Mouse (Mus musculus): ENCODE measurements around the gene Dmpk. TPM values are rescaled to one million over a fixed set of nuclear protein-coding genes. Genes with fewer than 3 reads are reported as not detected.

The Dmpk gene
- polyA plus RNA-seq (2014; fragmentation: Nextera tagmentation; extraction: Ambion mirVana): 9.4 and 10.2 TPM in 2 replicates

- Histone ChIP-seq H3K9me3 (ENCODE audit: control insufficient read depth, low read length) (no peaks in the 10 kb centered on the region), H3K4me2 (ENCODE audit: low read depth) (no peak within 1 kb of the TSS), H3K4me1 (ENCODE audit: control insufficient read depth, insufficient read depth, low read length) (peaks cover 11% of the 10 kb centered on the region), H3K4me3 (ENCODE audit: low read depth, low read length) (no peak within 1 kb of the TSS), H3K27me3 (ENCODE audit: control insufficient read depth, insufficient read depth, low read length) (no peaks in the 10 kb centered on the region), H3K27ac (ENCODE audit: low read depth, low read length) (no peak within 1 kb of the TSS), H3K36me3 (ENCODE audit: control insufficient read depth, insufficient read depth, low read length) (peaks cover 24% of the 10 kb centered on the region), H3K9ac (ENCODE audit: low read length) (no peak within 1 kb of the TSS)
- WGBS: 61% methylated on average over 10 of the region's 10 CpGs
- ATAC-seq (ENCODE audit: insufficient read depth, low FRiP score, low TSS enrichment) (no peak), DNase-seq (ENCODE audit: low spot score) (no peak)
Measured at GRCm38 (mm10) chr7:19083701-19084100, at the start of gene Dmpk. Dmpk (plus strand) TSS chr7:19083849.

- no peak overlapping the region for H3K4me2 ChIP-seq (ENCODE audit: low read depth)
- H3K4me1 ChIP-seq (ENCODE audit: control insufficient read depth, insufficient read depth, low read length): no peaks in the 10 kb centered on the region
- H3K27me3 ChIP-seq (ENCODE audit: control insufficient read depth, insufficient read depth, low read length): no peaks in the 10 kb centered on the region
- H3K4me3 ChIP-seq (ENCODE audit: low read depth, low read length): no peak overlapping the region
- no peak overlapping the region for H3K27ac ChIP-seq (ENCODE audit: low read depth, low read length)
- no peak for ATAC-seq (ENCODE audit: insufficient read depth, low FRiP score, low TSS enrichment)
- peaks cover 57% of the 10 kb centered on the region for H3K36me3 ChIP-seq (ENCODE audit: control insufficient read depth, insufficient read depth, low read length)
- H3K9ac ChIP-seq (ENCODE audit: low read length): no peak overlapping the region
- no peaks in the 10 kb centered on the region for H3K9me3 ChIP-seq (ENCODE audit: control insufficient read depth, low read length)
- WGBS: 97% methylated on average over 6 of the region's 6 CpGs
- DNase-seq (ENCODE audit: low spot score): no peak
Measured at GRCm38 (mm10) chr7:19044616-19045015, 39.0 kb upstream of the Dmpk start.

GRCm38 (mm10) chr7:19046286-19047069, 37.2 kb upstream of the Dmpk start:
- no peak overlapping the region for H3K4me2 ChIP-seq (ENCODE audit: low read depth)
- H3K36me3 ChIP-seq (ENCODE audit: control insufficient read depth, insufficient read depth, low read length): peaks cover 52% of the 10 kb centered on the region
- ATAC-seq (ENCODE audit: insufficient read depth, low FRiP score, low TSS enrichment) (no peak), DNase-seq (ENCODE audit: low spot score) (no peak)
- no peak overlapping the region for H3K9ac ChIP-seq (ENCODE audit: low read length)
- no peaks in the 10 kb centered on the region for H3K27me3 ChIP-seq (ENCODE audit: control insufficient read depth, insufficient read depth, low read length)
- no peak overlapping the region for H3K4me3 ChIP-seq (ENCODE audit: low read depth, low read length)
- WGBS: 88% methylated on average over 10 of the region's 11 CpGs
- H3K4me1 ChIP-seq (ENCODE audit: control insufficient read depth, insufficient read depth, low read length): no peaks in the 10 kb centered on the region
- no peaks in the 10 kb centered on the region for H3K9me3 ChIP-seq (ENCODE audit: control insufficient read depth, low read length)
- no peak overlapping the region for H3K27ac ChIP-seq (ENCODE audit: low read depth, low read length)

- ATAC-seq (ENCODE audit: insufficient read depth, low FRiP score, low TSS enrichment) (no peak), DNase-seq (ENCODE audit: low spot score) (no peak)
- Histone ChIP-seq H3K9me3 (ENCODE audit: control insufficient read depth, low read length) (no peaks in the 10 kb centered on the region), H3K4me1 (ENCODE audit: control insufficient read depth, insufficient read depth, low read length) (no peaks in the 10 kb centered on the region), H3K36me3 (ENCODE audit: control insufficient read depth, insufficient read depth, low read length) (peaks cover 40% of the 10 kb centered on the region), H3K27me3 (ENCODE audit: control insufficient read depth, insufficient read depth, low read length) (no peaks in the 10 kb centered on the region), H3K27ac (ENCODE audit: low read depth, low read length) (no peak overlapping the region), H3K9ac (ENCODE audit: low read length) (no peak overlapping the region), H3K4me2 (ENCODE audit: low read depth) (no peak overlapping the region), H3K4me3 (ENCODE audit: low read depth, low read length) (no peak overlapping the region)
- 92% methylated on average over 14 of the region's 14 CpGs for WGBS
Measured at GRCm38 (mm10) chr7:19048006-19048527, 35.6 kb upstream of the Dmpk start.

GRCm38 (mm10) chr7:19049252-19049651, 34.4 kb upstream of the Dmpk start:
- no peaks in the 10 kb centered on the region for H3K27me3 ChIP-seq (ENCODE audit: control insufficient read depth, insufficient read depth, low read length)
- DNase-seq (ENCODE audit: low spot score): no peak

GRCm38 (mm10) chr7:19050172-19050571, 33.5 kb upstream of the Dmpk start:
- Histone ChIP-seq H3K27me3 (ENCODE audit: control insufficient read depth, insufficient read depth, low read length) (no peaks in the 10 kb centered on the region), H3K9me3 (ENCODE audit: control insufficient read depth, low read length) (no peaks in the 10 kb centered on the region), H3K4me1 (ENCODE audit: control insufficient read depth, insufficient read depth, low read length) (no peaks in the 10 kb centered on the region; the same call in 1 of the 2 replicates), H3K9ac (ENCODE audit: low read length) (no peak overlapping the region), H3K27ac (ENCODE audit: low read depth, low read length) (no peak overlapping the region), H3K36me3 (ENCODE audit: control insufficient read depth, insufficient read depth, low read length) (peaks cover 31% of the 10 kb centered on the region), H3K4me2 (ENCODE audit: low read depth) (no peak overlapping the region), H3K4me3 (ENCODE audit: low read depth, low read length) (no peak overlapping the region)
- ATAC-seq (ENCODE audit: insufficient read depth, low FRiP score, low TSS enrichment) (no peak), DNase-seq (ENCODE audit: low spot score) (no peak)
- 89% methylated on average over 8 of the region's 8 CpGs for WGBS

More at GRCm38 (mm10) chr7:19049252-19049651, 34.4 kb upstream of the Dmpk start:
- no peak overlapping the region for H3K27ac ChIP-seq (ENCODE audit: low read depth, low read length)
- no peak for ATAC-seq (ENCODE audit: insufficient read depth, low FRiP score, low TSS enrichment)
- H3K4me2 ChIP-seq (ENCODE audit: low read depth): no peak overlapping the region
- no peak overlapping the region for H3K4me3 ChIP-seq (ENCODE audit: low read depth, low read length)
- peaks cover 37% of the 10 kb centered on the region for H3K36me3 ChIP-seq (ENCODE audit: control insufficient read depth, insufficient read depth, low read length)
- WGBS: 93% methylated on average over 5 of the region's 5 CpGs
- no peaks in the 10 kb centered on the region for H3K4me1 ChIP-seq (ENCODE audit: control insufficient read depth, insufficient read depth, low read length)
- no peaks in the 10 kb centered on the region for H3K9me3 ChIP-seq (ENCODE audit: control insufficient read depth, low read length)
- no peak overlapping the region for H3K9ac ChIP-seq (ENCODE audit: low read length)

GRCm38 (mm10) chr7:19051161-19051560, 32.5 kb upstream of the Dmpk start:
- no peaks in the 10 kb centered on the region for H3K27me3 ChIP-seq (ENCODE audit: control insufficient read depth, insufficient read depth, low read length)
- H3K4me3 ChIP-seq (ENCODE audit: low read depth, low read length): no peak overlapping the region
- H3K4me2 ChIP-seq (ENCODE audit: low read depth): no peak overlapping the region
- no peak for ATAC-seq (ENCODE audit: insufficient read depth, low FRiP score, low TSS enrichment)
- H3K36me3 ChIP-seq (ENCODE audit: control insufficient read depth, insufficient read depth, low read length): peaks cover 28% of the 10 kb centered on the region
- DNase-seq (ENCODE audit: low spot score): no peak
- H3K9ac ChIP-seq (ENCODE audit: low read length): no peak overlapping the region
- no peaks in the 10 kb centered on the region; the same call in 1 of the 2 replicates for H3K4me1 ChIP-seq (ENCODE audit: control insufficient read depth, insufficient read depth, low read length)
- no peaks in the 10 kb centered on the region for H3K9me3 ChIP-seq (ENCODE audit: control insufficient read depth, low read length)
- H3K27ac ChIP-seq (ENCODE audit: low read depth, low read length): no peak overlapping the region
- 77% methylated on average over 4 of the region's 4 CpGs for WGBS

- Histone ChIP-seq H3K4me3 (ENCODE audit: low read depth, low read length) (no peak overlapping the region), H3K9ac (ENCODE audit: low read length) (no peak overlapping the region), H3K27me3 (ENCODE audit: control insufficient read depth, insufficient read depth, low read length) (no peaks in the 10 kb centered on the region), H3K4me1 (ENCODE audit: control insufficient read depth, insufficient read depth, low read length) (no peaks in the 10 kb centered on the region; the same call in 1 of the 2 replicates), H3K4me2 (ENCODE audit: low read depth) (no peak overlapping the region), H3K9me3 (ENCODE audit: control insufficient read depth, low read length) (no peaks in the 10 kb centered on the region), H3K36me3 (ENCODE audit: control insufficient read depth, insufficient read depth, low read length) (peaks cover 22% of the 10 kb centered on the region), H3K27ac (ENCODE audit: low read depth, low read length) (no peak overlapping the region)
- ATAC-seq (ENCODE audit: insufficient read depth, low FRiP score, low TSS enrichment) (no peak), DNase-seq (ENCODE audit: low spot score) (no peak)
- 89% methylated on average over 15 of the region's 15 CpGs for WGBS
Measured at GRCm38 (mm10) chr7:19052345-19053135, 31.1 kb upstream of the Dmpk start.

Measured in neural tube, embryonic 11.5 days (tissue).